Mouse (Mus musculus): ENCODE data around the gene Srr.

DNA sequence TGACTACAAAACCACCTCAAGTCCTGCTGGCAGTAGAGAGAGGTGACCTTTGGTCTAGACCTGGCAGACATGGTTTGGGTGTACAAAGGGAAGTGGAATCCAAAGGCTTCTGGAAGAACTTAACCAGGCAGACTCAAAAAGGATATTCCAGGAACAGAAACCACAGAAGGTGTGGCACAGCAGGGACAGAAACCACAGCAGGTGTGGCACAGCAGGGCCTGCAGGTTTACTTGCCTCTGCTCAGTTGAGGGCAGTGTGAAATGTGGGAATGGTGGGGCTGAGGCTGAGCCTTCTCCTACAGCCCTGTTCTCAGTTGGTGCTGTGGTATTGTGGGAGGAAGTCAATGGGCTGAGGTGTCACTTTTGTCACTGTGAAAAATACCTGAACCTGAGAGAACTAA is 29.2 kb upstream of the Srr start:
- TF ChIP-seq CTCF (IDR thresholded peaks at IDR 0.05; ENCODE audit: control insufficient read depth, insufficient read depth, insufficient replicate concordance, low read depth, low read length) (no peak), POLR2A (IDR thresholded peaks at IDR 0.05; ENCODE audit: control insufficient read depth, low read depth, low read length) (no peak)
